Mouse (Mus musculus): ENCODE results near the gene Crcp.

DNA sequence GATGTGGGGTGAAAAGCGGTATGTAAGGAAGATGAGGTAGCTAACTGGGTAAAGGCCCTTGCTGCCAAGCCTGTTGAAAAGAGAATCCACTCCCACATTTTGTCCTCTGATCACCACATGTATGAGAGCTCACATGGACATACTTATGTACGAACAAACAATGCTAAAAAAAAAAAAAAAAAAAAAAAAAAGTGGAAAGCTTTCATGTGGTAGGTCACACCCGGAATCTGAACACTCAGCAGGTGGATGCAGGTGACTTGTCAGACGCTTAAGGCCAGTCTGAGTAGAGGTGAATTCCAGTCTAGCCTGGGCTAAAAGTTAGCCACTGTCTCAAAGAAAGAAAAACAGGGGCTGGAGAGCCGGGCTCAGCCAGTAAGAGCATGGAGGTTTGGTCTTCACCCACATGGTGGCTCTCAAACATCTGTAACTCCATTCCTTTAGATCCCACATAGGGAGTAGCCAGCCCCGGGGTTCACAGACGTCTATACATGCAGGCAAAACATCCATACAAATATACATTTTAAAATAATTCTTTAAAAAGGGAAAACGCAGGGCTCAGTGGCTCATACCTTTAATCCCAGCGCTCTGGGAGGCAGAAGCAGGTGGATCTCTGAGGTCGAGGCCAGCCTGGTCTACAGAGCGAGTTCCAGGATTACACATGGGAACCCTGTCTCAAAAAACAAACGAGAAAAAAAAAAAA is 5.9 kb upstream of the Crcp start:
- TF ChIP-seq GATA1 (IDR thresholded peaks at IDR 0.05; ENCODE audit: low read length), result no peak
- TF ChIP-seq TAL1 (IDR thresholded peaks at IDR 0.05; ENCODE audit: low read length), result no peak
